Mouse (Mus musculus) MEL (cell line): ENCODE data around the gene Trappc10. TPM values are rescaled to one million over a fixed set of nuclear protein-coding genes. Genes with fewer than 3 reads are reported as not detected.

Experiments
- DNase-seq: peaks from one replicate; pipeline ENCODE4 v3.0.0; 2011; ENCODE audit warnings: low read depth, low spot score
- H3K27ac ChIP-seq: 2 replicates; pipeline ENCODE4 v1.5.1; 2012; ENCODE audit warnings: low read depth, mild to moderate bottlenecking, control low read depth, low read length, moderate library complexity; ENCODE audit not compliant: control insufficient read depth
- H3K27me3 ChIP-seq, 2 experiments: fragments of 150-350 bp in 1 of 2; sonication (generic) in 1 of 2; 2 replicates each; pipeline ENCODE4 v1.6.1; 2012; ENCODE audit warnings: low read length in 2 of 2, mild to moderate bottlenecking in 2 of 2, improper control_type of control experiment in 1 of 2, moderate library complexity in 1 of 2; ENCODE audit not compliant: insufficient read depth in 2 of 2, control insufficient read depth in 1 of 2
- H3K36me3 ChIP-seq, 2 experiments: 2 replicates each; pipeline ENCODE4 v1.6.1; 2012 to 2014; ENCODE audit warnings: low read length in 2 of 2, improper control_type of control experiment in 1 of 2, inconsistent platforms in 1 of 2, mild to moderate bottlenecking in 1 of 2; ENCODE audit not compliant: insufficient read depth in 2 of 2, control insufficient read depth in 1 of 2
- H3K4me1 ChIP-seq, 2 experiments: fragments of 150-350 bp in 1 of 2; sonication (generic) in 1 of 2; 2 replicates each; pipeline ENCODE4 v1.6.1; 2012; ENCODE audit warnings: low read length in 2 of 2, improper control_type of control experiment in 1 of 2, mild to moderate bottlenecking in 1 of 2; ENCODE audit not compliant: insufficient read depth in 2 of 2, control insufficient read depth in 1 of 2
- H3K4me3 ChIP-seq, 2 experiments: fragments of 150-350 bp in 1 of 2; sonication (generic) in 1 of 2; 2 replicates each; pipeline ENCODE4 v1.5.1; 2012; ENCODE audit warnings: low read depth in 2 of 2, low read length in 2 of 2, mild to moderate bottlenecking in 2 of 2, moderate library complexity in 2 of 2, control low read depth in 1 of 2, improper control_type of control experiment in 1 of 2; ENCODE audit not compliant: control insufficient read depth in 1 of 2, insufficient read depth in 1 of 2
- H3K79me2 ChIP-seq: 2 replicates; pipeline ENCODE4 v1.6.1; 2012; ENCODE audit warnings: mild to moderate bottlenecking, low read length, moderate library complexity; ENCODE audit not compliant: control insufficient read depth, poor library complexity, insufficient read depth
- H3K9ac ChIP-seq: 2 replicates; pipeline ENCODE4 v1.6.1; 2012; ENCODE audit warnings: low read depth, mild to moderate bottlenecking, control low read depth, low read length, moderate library complexity; ENCODE audit not compliant: control insufficient read depth, poor library complexity, severe bottlenecking
- H3K9me3 ChIP-seq: fragments of 150-350 bp; sonication (generic); replicated peaks from 2 replicates; pipeline ENCODE4 v1.6.1; 2012; ENCODE audit warnings: mild to moderate bottlenecking, low read length, improper control_type of control experiment, moderate library complexity; ENCODE audit not compliant: insufficient read depth
- EP300 ChIP-seq, 2 experiments: IDR thresholded peaks; 2 replicates each; pipeline ENCODE4 v1.6.1; 2011; ENCODE audit warnings: improper control_type of control experiment in 2 of 2, low read length in 2 of 2, low read depth in 1 of 2, mild to moderate bottlenecking in 1 of 2
- GABPA ChIP-seq: IDR thresholded peaks from 2 replicates; pipeline ENCODE4 v1.6.1; 2012; ENCODE audit warnings: low read depth, mild to moderate bottlenecking, inconsistent platforms, low read length, improper control_type of control experiment, moderate library complexity
- GATA1 ChIP-seq: IDR thresholded peaks from 2 replicates; pipeline ENCODE4 v1.6.1; 2011; ENCODE audit warnings: low read depth, low read length, improper control_type of control experiment
- JUND ChIP-seq: IDR thresholded peaks from 2 replicates; pipeline ENCODE4 v1.6.1; 2011; ENCODE audit warnings: low read depth, mild to moderate bottlenecking, improper control_type of control experiment, low read length
- MAX ChIP-seq: IDR thresholded peaks from 2 replicates; pipeline ENCODE4 v1.6.1; 2011; ENCODE audit warnings: low read length, improper control_type of control experiment
- MXI1 ChIP-seq: IDR thresholded peaks from 2 replicates; pipeline ENCODE4 v1.6.1; 2011; ENCODE audit warnings: mild to moderate bottlenecking, low read depth, low read length, improper control_type of control experiment
- MYC ChIP-seq: IDR thresholded peaks from 2 replicates; pipeline ENCODE4 v1.6.1; 2011; ENCODE audit warnings: low read depth, mild to moderate bottlenecking, low read length, improper control_type of control experiment, moderate library complexity
- POLR2AphosphoS2 ChIP-seq: IDR thresholded peaks from 2 replicates; pipeline ENCODE4 v1.6.1; 2011; ENCODE audit warnings: low read length, improper control_type of control experiment
- POLR2AphosphoS5 ChIP-seq: IDR thresholded peaks from 2 replicates; pipeline ENCODE4 v1.6.1; 2012; ENCODE audit warnings: low read depth, borderline replicate concordance, mild to moderate bottlenecking, inconsistent platforms, low read length, moderate library complexity, mixed read lengths
- RCOR1 ChIP-seq: IDR thresholded peaks from 2 replicates; pipeline ENCODE4 v1.6.1; 2012; ENCODE audit warnings: low read depth, mild to moderate bottlenecking, inconsistent platforms, low read length, improper control_type of control experiment
- SIN3A ChIP-seq: IDR thresholded peaks from 2 replicates; pipeline ENCODE4 v1.6.1; 2012; ENCODE audit warnings: low read length, improper control_type of control experiment, inconsistent platforms
- SMC3 ChIP-seq: IDR thresholded peaks from 2 replicates; pipeline ENCODE4 v1.6.1; 2011; ENCODE audit warnings: low read depth, low read length, improper control_type of control experiment
- TAL1 ChIP-seq: IDR thresholded peaks from 2 replicates; pipeline ENCODE4 v1.6.1; 2012; ENCODE audit warnings: mild to moderate bottlenecking, inconsistent platforms, low read length, moderate library complexity, mixed read lengths
- TCF12 ChIP-seq: IDR thresholded peaks from 2 replicates; pipeline ENCODE4 v1.6.1; 2014; ENCODE audit warnings: low read depth, mild to moderate bottlenecking, inconsistent platforms, low read length, improper control_type of control experiment, moderate library complexity
- USF1 ChIP-seq: IDR thresholded peaks from 2 replicates; pipeline ENCODE4 v1.6.1; 2014; ENCODE audit warnings: low read depth, mild to moderate bottlenecking, inconsistent platforms, low read length, improper control_type of control experiment, moderate library complexity
- ZC3H11A ChIP-seq: IDR thresholded peaks from 2 replicates; pipeline ENCODE4 v1.6.1; 2012; ENCODE audit warnings: low read depth, mild to moderate bottlenecking, inconsistent platforms, low read length, improper control_type of control experiment
- ZNF384 ChIP-seq: IDR thresholded peaks from 2 replicates; pipeline ENCODE4 v1.6.1; 2012; ENCODE audit warnings: low read depth, mild to moderate bottlenecking, inconsistent platforms, low read length, improper control_type of control experiment
- polyA plus RNA-seq, 2 experiments: library from polyadenylated mRNA; stranded (reverse) in 1 of 2; unstranded in 1 of 2; fragments of >175 nt in 1 of 2; fragments of >200 nt in 1 of 2; gene quantifications; 2 replicates each; pipeline versions ENCODE4 v1.2.1 to v1.2.4; 2012; ENCODE audit warnings: low replicate concordance in 2 of 2, low read depth in 1 of 2; ENCODE audit not compliant: insufficient read length in 2 of 2, insufficient read depth in 1 of 2, missing spikeins in 1 of 2
- total RNA-seq: library from RNA; depleted of rRNA; stranded (reverse); fragments of 300-350 nt; gene quantifications from 2 replicates; pipeline ENCODE4 v1.2.3, GENCODE M21; 2012

The Trappc10 gene
- total and polyA plus RNA-seq, 3 experiments, result 26.1 to 35.5 TPM; not detected in 1

DNA sequence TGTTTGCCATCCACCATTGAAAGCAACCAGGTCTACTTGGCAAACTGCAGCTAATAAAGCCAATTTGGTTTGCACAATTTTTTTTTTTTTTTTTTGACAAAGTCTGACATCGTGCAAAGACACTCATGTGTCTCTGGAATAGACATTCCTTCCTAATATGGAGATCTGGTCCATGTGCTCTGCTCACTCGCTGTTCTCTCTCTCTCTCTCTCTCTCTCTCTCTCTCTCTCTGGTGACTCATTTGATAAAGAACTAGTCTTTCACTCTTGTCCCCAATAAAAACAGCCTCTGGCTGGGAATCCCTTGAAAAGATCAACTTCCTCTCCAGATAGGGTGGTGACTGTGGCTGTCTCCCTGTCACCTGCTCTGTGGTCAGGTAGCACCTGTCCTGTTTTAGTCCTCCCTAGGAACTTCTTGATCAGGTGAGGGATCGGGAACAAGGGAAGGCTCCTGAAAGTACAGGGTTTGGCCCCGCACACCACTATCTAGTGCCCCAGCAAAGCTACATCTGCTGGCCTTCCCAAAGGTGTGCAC, 96.5 kb downstream of the Trappc10 start:
- TF ChIP-seq GATA1 (peak; percentile 11; the same call in 1 of the 2 replicates), RCOR1 (no peak), MXI1 (no peak), SIN3A (no peak), ZNF384 (peak; percentile 44; the same call in 1 of the 2 replicates), POLR2AphosphoS5 (no peak), MYC (peak; percentile 74; the same call in 1 of the 2 replicates), USF1 (no peak), EP300 (IDR thresholded peaks at IDR 0.05; ENCODE audit: low read depth in 1 of 2, low read length in 2 of 2) (no peak), JUND (peak; percentile 97), MAX (0 out of 2 replicates have a peak, but pooled peaks have one; percentile 36)
- Histone ChIP-seq H3K4me3 (no peak overlapping the region), H3K27me3 (peaks cover 7 to 8% of the 10 kb centered on the region in 2 experiments; a peak in 3 of 4 replicates), H3K36me3 (no peaks in the 10 kb centered on the region), H3K79me2 (no peaks in the 10 kb centered on the region), H3K4me1 (peaks cover 0 to 11% of the 10 kb centered on the region in 2 experiments; a peak in 2 of 4 replicates), H3K27ac (no peak overlapping the region), H3K9ac (no peak overlapping the region), H3K9me3 (no peaks in the 10 kb centered on the region)
- DNase-seq, result peak; percentile 31

DNA sequence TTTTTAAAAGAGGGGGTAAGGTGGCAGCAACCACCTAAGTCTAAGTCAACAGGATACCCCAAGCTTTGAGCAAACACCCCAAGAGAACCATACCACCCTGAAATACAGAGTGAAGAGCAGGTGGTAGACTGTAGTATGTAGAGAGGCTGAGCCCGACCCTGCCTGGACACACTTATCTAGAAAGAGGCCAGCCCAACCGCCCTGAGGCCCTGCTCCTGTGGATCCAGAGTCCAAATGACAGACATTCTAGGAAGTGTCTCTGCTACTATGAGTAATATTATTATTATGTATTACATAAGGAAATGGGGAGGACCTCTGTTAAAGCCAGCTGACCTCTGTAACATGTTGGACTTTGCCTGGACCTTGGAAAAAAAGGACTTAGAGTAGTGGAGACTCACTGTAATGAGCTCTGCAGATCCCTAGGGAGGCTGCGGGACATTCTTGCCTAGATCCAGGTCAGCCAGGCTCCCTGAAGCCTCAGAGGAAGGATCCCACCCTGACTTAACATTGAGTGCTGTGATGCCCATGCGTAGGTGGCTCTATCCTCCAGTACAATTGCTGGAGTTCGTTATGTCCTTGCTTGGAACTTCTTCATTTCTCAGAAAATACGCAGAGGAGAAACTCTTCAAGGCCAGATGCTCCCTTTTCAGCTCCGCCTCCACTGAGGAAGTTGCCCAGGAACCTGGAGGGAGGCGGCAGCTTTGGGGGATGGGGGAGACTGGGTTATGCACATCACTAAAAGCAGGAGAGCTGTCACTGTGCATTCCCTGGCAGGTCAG, 100.5 kb downstream of the Trappc10 start:
- DNase-seq, result no peak
- Histone ChIP-seq H3K27ac (no peak overlapping the region), H3K4me3 (no peak overlapping the region), H3K9ac (no peak overlapping the region), H3K79me2 (no peaks in the 10 kb centered on the region), H3K9me3 (no peaks in the 10 kb centered on the region), H3K4me1 (peaks cover 0 to 9% of the 10 kb centered on the region in 2 experiments; a peak in 2 of 4 replicates), H3K27me3 (peaks cover 8 to 11% of the 10 kb centered on the region in 2 experiments; a peak in 3 of 4 replicates), H3K36me3 (no peaks in the 10 kb centered on the region)
- TF ChIP-seq MAX, result no peak
- no peak for TF ChIP-seq GABPA
- TF ChIP-seq GATA1, result no peak
- no peak for TF ChIP-seq SIN3A
- no peak for TF ChIP-seq TCF12
- no peak for TF ChIP-seq POLR2AphosphoS2
- TF ChIP-seq TAL1, result no peak
- no peak for TF ChIP-seq SMC3
- no peak for TF ChIP-seq ZC3H11A
